Mouse (Mus musculus): ENCODE data around the gene Cpd. TPM values are rescaled to one million over a fixed set of nuclear protein-coding genes. Genes with fewer than 3 reads are reported as not detected.
A peak's percentile ranks its signal among the peaks of the same experiment; 100 is the strongest.
"Not testable (repeated sequence)": the region's sequence is repeated elsewhere in the genome, so short reads cannot be mapped to it uniquely, and the experiment has no call there.

Gene Cpd
- total RNA-seq, 2 experiments from 2014 or later = 57.7 to 62.8 TPM

DNA sequence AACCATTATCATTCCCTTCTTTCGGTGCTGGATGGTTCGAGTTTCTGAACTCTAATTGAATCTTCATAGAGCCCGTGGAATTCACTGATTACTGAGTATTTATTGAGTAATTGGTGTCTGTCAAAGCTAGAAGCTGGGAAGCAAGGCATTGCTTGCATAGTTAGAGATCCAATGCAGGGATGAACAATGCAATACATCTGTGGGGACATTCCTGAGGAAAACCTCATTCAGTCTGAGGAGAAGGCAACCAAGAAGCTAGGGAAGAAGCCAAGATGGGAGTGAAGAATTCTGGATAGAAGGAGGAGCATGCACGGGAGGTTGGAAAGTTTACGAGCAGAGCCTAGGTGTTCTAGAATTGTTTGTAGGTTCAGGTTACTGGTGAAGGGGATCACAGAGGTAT is 1.3 kb upstream of the Cpd start:
- peak in 1 of 2 experiments; percentile 1 for DNase-seq (ENCODE audit: extremely low spot score in 1 of 2, low spot score in 1 of 2)

GRCm38 (mm10) chr11:76847354-76847753 is 536 bp upstream of the Cpd start:
- DNase-seq (ENCODE audit: extremely low spot score in 1 of 2, low spot score in 1 of 2) = peak in 1 of 2 experiments; percentile 0

DNA sequence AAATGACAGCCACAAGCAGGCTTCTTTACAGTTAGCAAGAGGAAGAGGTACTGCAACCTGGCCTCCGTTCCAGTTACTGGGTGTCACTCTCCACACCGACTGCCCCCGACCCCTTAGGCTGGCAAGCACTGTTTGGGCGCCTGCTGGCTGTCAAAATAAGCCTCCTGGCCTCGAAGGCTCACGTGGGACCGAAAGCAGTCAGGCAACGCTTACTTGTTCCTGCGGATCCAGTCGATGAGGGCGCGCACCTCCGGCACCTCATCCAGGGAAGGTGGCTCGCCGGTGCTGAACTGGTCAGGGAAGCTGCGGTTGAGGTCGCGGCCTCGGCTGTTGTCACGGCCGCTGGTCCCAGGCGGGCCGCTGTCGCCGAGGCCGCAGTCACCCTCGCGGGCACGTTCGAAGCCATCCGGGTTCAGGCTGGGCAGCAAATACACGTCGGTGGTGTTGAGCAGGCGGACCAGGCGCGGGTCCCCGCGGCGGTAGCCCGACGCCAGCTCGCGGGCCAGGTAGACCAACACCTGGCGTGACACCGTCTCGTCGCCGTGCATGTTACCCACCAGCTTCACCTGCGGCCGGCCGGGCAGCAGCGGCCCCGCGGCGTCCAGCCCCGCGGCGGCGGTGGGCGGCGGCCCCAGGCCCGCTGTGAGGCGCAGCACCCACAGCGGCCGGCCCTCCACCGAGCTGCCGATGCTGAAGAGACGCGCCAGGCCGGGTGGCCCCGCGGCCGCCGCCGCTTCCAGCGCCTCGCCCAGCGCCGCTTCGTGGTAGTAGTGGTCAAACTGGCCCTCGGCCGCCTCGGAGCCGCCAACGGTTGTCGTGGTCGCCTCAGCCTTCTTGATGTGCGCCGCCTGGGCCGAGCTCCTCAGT is 574 bp downstream of the Cpd start:
- peak in 1 of 2 experiments; percentile 46 for DNase-seq (ENCODE audit: extremely low spot score in 1 of 2, low spot score in 1 of 2)

- DNase-seq (ENCODE audit: extremely low spot score in 1 of 2, low spot score in 1 of 2) = no peak
Measured at GRCm38 (mm10) chr11:76845275-76845980, 1.4 kb downstream of the Cpd start.

DNA sequence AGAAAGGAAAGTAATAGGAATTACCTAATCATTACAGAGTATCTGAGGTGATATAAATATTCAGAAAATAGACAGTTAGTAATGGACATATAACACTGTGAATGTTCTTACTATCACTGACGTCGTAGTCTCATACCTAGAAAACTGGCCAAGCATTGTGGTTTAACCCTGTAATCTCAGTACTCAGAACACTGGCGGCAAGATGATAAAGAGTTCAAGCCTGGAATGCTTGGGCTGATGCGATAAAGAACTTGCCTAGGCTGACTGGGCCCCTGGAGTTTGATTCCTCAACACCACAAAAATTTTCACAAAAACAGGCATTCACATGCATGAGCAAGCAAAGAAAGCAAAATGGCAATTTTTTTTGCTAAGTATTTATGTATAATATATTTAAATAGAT is 8.2 kb downstream of the Cpd start:
- DNase-seq (ENCODE audit: extremely low spot score in 1 of 2, low spot score in 1 of 2) = no peak

- no peak for DNase-seq (ENCODE audit: extremely low spot score in 1 of 2, low spot score in 1 of 2)
Measured at GRCm38 (mm10) chr11:76836317-76836716, 10.5 kb downstream of the Cpd start.

- DNase-seq (ENCODE audit: extremely low spot score in 1 of 2, low spot score in 1 of 2) = no peak
Measured at GRCm38 (mm10) chr11:76835868-76836267, 10.9 kb downstream of the Cpd start.

GRCm38 (mm10) chr11:76834665-76835064 is 12.2 kb downstream of the Cpd start:
- no peak for DNase-seq (ENCODE audit: extremely low spot score in 1 of 2, low spot score in 1 of 2)

- DNase-seq (ENCODE audit: extremely low spot score in 1 of 2, low spot score in 1 of 2) = no peak
Measured at GRCm38 (mm10) chr11:76824885-76825265, 21.9 kb downstream of the Cpd start.

GRCm38 (mm10) chr11:76824238-76824884 is 22.5 kb downstream of the Cpd start:
- DNase-seq (ENCODE audit: extremely low spot score in 1 of 2, low spot score in 1 of 2) = no peak

GRCm38 (mm10) chr11:76823641-76824040 is 23.2 kb downstream of the Cpd start:
- DNase-seq (ENCODE audit: extremely low spot score in 1 of 2, low spot score in 1 of 2) = no peak

DNA sequence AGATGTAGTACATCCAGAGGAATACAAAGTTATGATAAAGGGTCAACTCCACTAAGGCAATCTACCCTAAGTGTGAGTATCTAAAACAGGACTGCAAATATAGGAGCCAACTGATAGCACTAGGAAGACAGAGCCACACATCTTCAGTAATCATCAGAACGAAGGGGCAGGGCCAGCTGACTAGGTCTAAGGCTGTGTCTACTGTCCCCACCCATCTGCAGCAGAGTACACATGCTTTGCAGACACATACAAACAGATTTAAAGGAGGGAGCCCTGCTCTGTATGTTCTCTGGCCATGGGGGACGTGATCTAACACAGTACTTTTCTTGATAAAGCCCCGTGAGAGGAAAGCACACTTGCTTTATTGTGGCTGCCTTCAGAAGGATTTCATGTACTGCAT is 25.5 kb downstream of the Cpd start:
- DNase-seq (ENCODE audit: extremely low spot score in 1 of 2, low spot score in 1 of 2) = no peak

GRCm38 (mm10) chr11:76817664-76818063 is 29.2 kb downstream of the Cpd start:
- DNase-seq (ENCODE audit: extremely low spot score in 1 of 2, low spot score in 1 of 2) = no peak

GRCm38 (mm10) chr11:76810706-76811495 is 35.9 kb downstream of the Cpd start:
- no peak for DNase-seq (ENCODE audit: extremely low spot score in 1 of 2, low spot score in 1 of 2)

DNA sequence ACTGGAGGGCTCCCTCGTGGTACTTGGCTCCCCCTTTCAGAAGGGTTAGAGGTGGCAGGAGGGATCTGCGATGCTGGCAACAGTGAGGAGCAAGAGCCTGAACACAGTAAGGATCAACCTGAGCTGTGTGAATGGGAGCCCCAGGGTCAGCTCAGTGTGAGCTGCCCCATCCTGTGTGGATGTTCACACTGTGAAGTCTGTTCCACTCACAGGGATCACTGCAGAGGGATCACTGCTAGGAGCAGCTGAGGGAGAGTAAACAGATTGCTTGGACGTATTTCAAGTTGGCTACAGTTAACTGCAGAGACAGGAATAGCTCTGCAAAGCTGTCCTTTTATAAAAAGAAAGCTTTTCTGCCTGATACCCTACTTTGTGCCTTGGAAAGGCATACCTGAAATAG is 37.4 kb downstream of the Cpd start:
- DNase-seq (ENCODE audit: extremely low spot score in 1 of 2, low spot score in 1 of 2) = peak in 1 of 2 experiments; percentile 20

GRCm38 (mm10) chr11:76808550-76808949 is 38.3 kb downstream of the Cpd start:
- DNase-seq (ENCODE audit: extremely low spot score in 1 of 2, low spot score in 1 of 2) = no peak

DNA sequence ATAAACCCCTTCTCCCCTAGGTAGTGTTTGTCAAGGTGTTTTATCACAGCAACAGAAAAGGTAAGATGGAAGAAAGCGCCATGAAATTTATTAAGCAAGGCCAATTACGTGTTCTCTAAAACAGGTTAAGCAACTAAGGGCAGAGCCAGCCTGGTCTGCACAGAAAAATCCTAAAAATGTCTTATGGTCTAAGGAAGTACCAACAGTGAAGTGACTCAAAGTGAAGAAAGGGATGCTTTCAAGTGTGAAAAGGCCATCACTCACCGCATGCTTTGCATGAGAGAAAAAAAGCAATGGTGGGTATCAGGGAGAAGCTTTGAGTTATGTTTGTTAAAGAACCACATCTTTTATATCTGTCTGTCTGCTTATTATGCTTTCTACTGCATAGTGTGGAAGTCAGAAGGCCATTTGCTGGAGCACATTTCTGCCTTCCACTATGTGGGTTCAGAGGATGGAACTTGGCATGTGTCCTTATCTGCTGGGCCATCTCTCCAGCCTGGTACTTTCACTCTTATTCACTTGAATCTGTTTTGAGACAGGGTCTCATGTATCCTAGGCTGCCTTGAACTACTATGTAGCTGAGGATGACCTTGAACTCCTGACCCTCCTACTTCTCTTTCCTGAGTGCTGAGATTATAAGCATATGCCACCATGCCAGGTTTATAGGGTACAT is 39.7 kb downstream of the Cpd start:
- no peak for DNase-seq (ENCODE audit: extremely low spot score in 1 of 2, low spot score in 1 of 2)

DNA sequence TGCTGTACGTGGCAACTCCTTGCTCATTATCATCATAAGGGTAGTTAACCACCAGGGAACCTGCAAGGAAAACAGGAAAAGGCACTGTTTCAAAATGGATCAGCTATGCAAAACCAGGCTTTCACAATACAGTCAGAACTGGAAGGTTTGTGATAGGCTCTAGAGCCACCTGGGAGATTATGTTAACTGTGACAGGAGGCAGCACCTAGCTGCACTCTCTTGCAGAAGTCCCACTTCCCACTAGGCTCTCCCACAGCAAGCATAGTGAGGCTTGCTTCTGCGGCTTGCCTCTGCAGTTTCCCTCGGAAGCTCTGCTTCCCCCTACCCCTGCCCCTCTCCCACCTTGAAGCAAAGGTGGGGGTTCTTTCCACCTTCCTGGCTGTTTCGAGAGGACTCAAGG is 40.8 kb downstream of the Cpd start:
- DNase-seq (ENCODE audit: extremely low spot score in 1 of 2, low spot score in 1 of 2) = no peak

GRCm38 (mm10) chr11:76805072-76805471 is 41.7 kb downstream of the Cpd start:
- not testable (repeated sequence) for DNase-seq (ENCODE audit: extremely low spot score in 1 of 2, low spot score in 1 of 2)

GRCm38 (mm10) chr11:76803266-76803665 is 43.6 kb downstream of the Cpd start:
- DNase-seq (ENCODE audit: extremely low spot score in 1 of 2, low spot score in 1 of 2) = no peak
